Mouse (Mus musculus): ENCODE measurements around the gene B3gat2.

Gene B3gat2

DNA sequence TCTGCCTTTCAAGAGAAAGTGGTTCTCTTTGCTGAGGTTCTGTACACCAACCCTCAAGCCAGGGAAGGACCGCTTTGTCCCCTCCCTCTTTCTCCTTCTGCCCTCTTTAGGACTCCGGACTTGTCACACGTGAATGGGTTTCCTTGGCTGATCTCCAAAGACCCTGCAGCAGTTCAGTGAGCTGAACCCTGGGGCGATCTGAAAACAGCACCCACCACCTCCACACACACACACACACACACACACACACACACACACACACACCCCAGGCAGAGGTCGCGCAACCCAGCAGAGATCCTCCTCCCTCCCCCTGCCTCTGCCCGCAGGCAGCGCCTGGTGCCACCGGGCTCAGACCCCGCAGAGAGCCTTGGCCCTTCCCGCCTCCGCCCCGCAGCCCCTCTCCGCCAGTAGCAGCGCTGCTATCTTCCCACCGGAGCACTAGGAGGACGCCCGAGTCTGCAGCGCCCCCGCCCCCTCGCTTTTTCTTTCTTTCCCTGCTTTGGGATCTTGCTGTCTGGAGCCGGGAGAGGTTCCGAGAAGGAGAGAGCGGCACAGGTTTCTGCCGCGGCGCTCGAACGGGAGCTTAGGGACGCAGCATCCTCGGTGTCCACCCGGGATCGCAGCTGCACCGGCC lies at the start of gene B3gat2:
B3gat2 (plus strand) TSS at position 252 of the 634 bp plus-strand sequence.
- DNase-seq (ENCODE audit: low spot score in 2 of 2): no peak

DNA sequence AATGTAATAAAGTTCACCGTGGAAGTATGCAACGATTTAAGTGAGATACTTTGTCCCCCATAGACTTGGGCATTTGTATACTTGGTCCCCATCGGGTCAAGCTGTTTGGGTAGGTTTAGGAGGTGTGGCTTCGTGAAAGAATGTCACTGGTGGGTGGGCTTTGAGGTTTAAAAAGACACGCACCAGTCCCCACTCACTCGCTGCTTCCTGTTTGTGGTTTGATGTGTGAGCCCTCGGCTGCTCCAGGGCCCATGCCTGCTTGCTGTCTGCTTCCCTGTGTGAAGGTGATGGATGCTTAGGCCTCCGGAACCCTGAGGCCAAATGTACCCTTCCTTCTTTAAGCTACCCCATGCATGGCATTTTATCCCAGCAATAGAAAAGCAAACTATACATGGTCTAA lies 41.2 kb upstream of the B3gat2 start:
- DNase-seq (ENCODE audit: low spot score in 2 of 2): peak; percentile 81 to 84

DNA sequence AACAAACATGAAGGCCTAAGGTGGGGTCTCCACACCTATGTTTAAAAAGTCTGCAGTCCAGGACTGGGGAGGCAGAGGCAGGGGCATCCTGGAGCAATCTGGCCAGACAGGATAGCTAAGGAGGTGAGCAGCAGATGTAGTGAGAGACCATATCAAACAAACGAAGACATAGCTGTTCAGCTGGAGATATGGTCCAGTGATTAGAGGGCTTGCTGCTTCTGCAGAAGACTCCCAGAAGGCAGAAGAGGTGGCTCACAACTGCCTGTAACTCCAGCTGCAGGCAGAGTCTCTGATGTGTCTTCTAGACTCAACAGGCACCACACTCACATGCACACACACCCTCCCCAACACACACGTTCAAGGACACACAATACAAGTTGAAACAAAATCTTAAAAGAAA lies 40.5 kb upstream of the B3gat2 start:
- peak; percentile 77 for DNase-seq (ENCODE audit: low spot score in 2 of 2)

DNA sequence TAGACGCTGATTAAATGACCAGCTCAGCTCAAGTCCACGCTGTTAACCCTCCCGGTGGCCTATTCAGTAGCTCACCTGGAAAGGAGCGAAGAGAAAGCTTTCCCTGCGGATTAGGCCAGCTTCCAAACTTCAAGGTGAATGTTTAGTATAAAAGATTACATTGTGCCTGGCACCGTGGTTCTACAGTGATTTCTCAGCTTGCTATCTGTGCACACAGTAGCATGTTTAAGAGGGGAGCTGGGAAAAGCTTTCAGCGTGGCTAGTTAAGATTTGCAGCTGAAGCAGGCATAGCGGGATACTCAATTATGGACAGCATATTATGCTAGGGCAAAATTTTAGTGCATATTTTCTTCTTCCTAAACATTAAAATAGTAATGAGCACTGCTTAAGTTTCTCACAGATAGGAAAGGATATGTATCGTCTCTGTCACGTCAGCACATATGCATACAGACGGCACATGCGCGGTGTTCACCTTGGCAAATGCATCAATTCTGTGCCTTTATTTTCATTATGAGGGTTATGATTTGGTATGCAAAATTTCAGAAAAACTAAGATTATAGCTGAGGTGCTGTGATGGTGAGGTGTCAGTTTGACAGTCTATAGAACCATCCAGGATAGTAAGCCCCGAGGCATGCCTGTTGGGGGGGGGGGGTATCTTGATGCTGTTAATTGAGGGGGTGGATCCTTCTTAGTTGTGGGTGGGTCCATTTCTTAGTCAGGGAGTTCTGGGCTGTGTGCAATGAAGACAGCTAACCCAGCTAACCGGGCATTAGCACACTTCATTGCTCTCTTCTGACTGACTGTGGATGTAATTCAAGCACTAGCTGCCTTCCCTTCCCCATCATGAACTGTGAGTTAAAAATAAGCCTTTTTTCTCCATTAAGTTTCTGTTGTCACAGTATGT lies 38.8 kb upstream of the B3gat2 start:
- DNase-seq (ENCODE audit: low spot score in 2 of 2): no peak

DNA sequence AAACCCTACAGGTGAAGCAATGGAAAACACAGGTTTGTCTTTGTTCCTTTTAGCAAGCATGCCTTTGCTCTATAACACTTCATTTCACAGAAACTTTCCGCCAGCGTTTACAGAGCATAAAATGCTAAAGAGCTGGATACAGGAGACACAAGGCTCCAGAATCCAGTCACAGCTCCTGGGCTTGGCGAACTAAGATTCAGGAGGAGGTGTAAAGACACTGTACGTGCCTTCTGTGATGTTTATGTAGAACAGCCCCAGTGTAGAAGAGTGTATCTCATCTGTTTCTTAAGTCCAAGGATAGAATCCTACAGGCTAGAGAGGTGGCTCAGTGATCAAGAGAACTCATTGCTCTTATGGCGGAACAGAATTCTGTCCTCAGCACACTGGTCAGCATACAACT lies 30.2 kb upstream of the B3gat2 start:
- DNase-seq (ENCODE audit: low spot score in 2 of 2): no peak

DNA sequence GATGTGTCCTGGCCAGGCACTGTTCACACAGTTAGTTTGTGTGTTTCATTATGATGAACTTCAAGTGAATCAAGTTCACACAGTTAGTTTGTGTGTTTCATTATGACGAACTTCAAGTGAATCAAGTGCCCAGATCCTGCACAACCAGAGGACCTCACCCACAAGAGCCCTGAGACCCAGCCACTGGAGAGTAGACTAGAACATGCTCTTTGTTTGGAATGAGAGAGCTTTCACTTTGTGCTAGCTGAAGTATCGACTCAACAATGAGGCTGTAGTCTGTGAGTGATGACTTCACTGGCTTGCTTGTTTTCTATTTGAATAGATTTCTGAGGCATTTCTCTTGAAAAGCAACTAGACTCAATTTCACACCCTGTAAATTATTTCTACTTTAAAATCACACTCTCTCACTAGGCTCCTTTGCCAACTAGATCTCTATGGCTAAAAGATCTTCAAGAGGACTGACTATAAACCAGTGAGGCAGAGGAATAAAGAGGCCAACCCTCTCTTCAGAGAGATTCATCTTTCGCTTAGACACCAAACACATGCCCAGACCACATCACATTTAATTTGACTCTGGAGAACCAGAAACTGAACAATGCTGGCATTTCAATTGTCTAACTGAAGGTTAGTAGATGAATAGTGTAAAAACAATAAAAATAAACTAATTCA lies 10.6 kb upstream of the B3gat2 start:
- no peak for DNase-seq (ENCODE audit: low spot score in 2 of 2)

DNA sequence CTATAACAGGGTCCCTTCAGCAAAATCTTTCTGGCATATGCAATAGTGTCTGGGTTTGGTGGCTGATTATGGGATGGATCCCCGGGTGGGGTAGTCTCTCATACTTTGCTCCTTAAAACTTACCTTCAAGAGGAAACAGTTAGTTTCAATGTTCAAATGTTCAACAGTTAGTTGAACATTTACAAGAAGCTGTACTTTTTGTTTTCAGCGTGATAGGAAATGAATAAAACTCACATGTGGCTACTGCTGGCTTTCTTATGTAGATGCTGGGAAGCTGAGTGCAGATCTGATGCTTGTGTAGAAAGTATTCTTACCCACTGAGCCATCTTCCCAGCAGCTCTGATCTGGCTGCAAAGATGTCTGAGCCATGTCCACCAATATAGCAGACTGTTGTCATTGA lies 8.5 kb upstream of the B3gat2 start:
- no peak for DNase-seq (ENCODE audit: low spot score in 2 of 2)

DNA sequence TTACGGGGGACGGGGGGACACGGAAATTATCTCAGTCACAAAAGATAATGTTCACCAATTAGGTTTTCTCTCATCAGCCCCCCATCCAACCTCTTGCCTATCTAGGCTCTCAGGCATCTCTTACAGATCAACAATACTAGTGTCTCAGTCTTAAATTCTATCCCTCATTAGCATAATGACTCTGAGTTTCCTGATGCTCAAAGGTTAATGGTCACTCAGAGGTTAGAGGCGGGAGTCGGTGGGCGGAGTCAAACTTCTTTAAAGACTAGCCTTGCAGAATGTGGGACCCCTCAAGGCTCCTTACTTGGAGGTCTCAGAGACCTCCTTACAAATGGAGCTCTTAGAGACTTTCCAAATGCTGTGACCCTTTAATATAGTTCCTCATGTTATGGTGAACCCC lies 8.0 kb upstream of the B3gat2 start:
- no peak for DNase-seq (ENCODE audit: low spot score in 2 of 2)

DNA sequence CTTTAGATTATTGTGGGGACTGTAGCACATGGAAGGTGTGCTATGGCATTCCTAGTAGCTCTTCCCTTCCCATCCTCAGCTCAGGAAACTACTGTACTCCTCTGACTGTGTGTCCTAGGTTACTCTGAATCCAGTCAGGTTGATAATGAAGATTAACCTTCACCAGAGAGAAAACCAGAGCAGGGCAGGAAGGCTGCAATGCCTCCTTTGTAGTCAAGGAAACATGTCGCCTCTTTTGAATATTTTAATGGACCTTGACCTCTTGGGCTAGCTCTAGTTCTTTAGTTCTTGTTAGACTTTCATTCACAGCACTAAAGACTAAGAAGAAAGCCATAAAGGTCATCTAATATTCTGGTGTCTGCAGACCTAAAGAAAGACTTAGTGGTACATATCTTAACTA lies 7.2 kb upstream of the B3gat2 start:
- no peak for DNase-seq (ENCODE audit: low spot score in 2 of 2)

DNA sequence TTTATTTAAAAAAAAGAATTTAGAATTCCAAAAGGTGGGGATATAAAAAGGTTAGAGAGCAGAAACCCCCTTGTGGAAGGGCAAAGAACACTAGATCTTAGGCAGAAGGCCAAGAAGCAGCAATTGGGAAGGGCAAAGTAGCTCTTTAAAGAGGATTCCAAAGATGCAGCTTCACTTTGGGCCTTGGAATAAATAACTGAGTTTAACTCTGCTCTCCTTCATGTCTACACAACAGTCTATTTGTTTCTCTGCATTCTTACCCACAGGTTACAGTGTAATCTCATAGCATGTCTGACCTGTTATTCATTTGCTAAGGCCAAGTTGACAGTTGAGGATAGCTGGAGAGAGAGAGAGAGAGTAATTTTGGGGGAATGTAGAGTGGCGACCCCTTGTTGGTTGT lies 6.6 kb upstream of the B3gat2 start:
- DNase-seq (ENCODE audit: low spot score in 2 of 2): no peak

DNA sequence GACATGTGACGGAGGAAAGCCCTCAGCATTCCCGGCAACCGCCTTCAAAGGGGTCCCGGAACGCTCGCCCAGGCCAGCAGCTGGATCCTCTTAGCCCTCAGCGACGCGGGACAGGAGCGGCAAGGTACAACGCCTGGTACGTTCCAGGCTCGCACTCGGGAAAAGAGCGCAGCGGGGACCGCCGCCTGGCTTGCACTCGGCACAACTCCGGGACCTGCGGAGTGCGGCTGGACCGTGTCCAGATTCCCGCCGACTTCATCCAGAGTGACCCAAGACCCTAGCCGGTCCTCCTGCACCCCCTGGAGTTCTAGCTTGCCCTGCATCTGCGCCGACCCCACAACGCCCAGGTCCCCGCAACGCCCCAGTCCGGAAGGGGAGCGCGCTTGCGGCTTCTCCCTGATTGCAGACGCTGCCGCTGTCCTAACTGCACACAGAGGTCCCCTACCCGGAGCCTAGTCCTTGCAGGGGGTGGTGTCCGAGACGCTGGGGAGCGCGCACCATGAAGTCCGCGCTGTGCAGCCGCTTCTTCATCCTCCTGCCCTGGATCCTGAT lies 659 bp downstream of the B3gat2 start:
- DNase-seq (ENCODE audit: low spot score in 2 of 2): no peak

DNA sequence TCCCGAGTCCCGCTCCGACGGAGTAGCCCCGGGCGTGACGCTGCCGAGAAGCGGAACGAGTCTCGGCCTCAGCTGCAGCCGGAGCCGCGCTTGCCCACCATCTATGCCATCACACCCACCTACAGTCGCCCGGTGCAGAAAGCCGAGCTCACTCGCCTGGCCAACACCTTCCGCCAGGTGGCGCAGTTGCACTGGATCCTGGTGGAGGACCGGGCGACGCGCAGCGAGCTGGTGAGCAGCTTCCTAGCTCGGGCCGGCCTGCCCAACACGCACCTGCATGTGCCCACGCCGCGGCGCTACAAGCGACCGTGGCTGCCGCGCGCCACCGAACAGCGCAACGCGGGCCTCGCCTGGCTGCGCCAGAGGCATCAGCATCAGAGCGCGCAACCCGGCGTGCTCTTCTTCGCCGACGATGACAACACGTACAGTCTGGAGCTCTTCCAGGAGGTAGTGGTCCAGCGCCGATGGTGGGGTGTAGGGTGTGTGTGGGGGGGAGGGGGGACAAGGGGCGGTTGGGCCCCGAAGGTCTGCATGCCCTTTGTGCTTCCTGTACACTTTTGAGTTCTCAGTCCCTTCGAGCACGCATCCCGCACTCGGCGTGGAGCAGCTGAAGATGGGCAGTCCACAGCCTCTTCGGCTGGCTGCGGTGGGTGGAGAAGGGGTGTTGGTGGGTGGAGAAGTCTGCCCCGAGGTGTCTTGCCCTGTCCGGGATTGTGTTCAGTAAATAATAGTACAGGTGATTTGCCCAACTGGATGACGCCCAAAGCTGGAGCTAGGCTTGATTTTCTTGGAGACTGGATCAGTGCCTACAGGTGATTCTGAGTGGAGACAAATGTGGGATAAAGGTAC lies 1.5 kb downstream of the B3gat2 start:
- peak; percentile 83 to 84 for DNase-seq (ENCODE audit: low spot score in 2 of 2)

DNA sequence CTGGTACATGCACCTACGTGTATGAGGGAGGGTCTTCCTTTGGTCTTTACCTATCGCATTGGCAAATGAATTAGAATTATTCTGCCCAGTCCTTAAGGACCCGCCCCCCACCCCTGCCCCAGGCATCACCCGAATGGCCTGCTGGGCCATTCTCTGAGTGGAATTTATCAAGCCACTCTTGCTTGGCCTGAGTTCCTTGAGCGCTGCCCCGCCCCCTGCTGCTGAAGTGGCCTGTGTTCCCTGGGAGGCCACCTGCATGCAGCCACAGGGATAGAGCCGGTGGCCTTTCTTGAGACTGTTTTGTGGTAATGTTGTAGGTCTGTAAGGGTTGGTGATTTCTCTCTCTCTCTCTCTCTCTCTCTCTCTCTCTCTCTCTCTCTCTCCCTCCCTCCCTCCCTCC lies 2.2 kb downstream of the B3gat2 start:
- DNase-seq (ENCODE audit: low spot score in 2 of 2): no peak

DNA sequence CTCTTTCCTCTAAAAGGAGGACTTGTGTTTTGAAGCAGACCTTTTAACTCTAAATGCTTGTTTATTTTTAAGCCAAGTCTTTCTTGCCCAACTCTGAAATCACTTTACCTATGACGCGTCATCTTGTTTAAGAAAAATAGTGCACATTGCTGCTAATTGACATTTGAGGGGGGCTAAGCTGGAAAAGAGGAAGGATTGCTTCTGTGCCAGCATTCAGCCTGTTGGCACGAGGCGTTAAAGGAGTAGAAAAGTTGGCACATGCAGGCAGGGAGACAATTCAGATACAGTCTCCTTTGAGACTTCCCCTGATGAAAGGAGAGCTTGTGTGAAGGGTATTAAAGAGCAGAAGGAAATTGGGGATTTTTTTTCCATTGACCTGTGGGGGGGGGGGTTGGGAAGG lies 3.2 kb downstream of the B3gat2 start:
- no peak for DNase-seq (ENCODE audit: low spot score in 2 of 2)

DNA sequence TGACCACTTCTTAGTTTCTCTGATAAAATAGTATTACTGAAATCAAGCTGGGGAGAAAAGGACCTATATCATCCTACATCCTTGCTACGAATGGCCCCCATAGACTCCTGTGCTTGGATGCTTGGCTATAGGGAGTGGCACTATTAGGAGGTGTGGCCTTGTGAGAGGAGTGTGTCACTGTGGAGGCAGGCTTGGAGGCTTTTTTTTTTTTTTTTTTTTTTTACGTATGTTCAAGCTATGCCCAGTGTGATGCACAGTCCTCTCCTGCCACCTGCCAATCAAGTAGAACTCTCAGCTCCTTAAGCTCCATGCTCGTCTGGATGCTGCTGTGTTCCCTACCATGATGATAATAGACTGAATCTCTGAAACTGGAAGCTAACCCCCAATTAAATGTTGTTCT lies 11.5 kb downstream of the B3gat2 start:
- no peak for DNase-seq (ENCODE audit: low spot score in 2 of 2)

DNA sequence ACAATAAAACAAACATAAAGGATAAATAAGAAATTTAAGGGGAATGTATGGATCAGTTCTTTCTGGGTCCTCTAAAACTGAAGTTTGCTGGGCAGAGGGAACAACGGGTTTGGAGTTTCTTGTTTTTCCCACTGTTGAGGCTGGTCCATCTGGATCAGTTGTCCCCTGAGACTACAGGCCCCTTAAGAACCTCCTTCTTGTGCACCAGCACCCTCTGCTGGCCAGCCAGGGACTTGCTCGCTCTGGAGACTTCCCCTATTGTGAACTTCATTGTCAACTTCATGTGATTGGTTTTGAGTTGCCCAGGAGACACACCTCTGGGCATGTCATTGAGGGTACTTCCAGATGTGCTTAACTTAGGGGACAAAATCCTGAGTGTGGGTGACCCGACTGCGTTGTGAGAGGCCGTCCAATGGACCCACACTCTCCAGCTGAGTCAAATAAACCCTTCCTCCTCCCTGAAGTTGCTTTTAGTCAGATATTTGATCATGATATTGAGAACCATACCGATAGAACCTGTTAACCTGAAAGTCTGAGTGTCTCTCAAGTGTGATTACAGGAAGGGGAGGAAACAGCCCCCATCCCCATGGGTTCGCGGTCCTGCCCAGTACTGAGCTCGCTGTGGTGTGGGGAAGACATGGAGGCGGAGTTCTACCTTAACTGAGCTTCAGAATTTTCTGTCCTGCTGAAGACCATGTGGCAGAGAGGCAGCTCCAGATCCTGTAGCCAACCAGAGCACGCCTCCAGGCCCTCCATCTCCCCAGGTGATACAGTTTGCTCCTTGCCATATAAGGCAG lies 31.4 kb downstream of the B3gat2 start:
- peak; percentile 57 to 67 for DNase-seq (ENCODE audit: low spot score in 2 of 2)

DNA sequence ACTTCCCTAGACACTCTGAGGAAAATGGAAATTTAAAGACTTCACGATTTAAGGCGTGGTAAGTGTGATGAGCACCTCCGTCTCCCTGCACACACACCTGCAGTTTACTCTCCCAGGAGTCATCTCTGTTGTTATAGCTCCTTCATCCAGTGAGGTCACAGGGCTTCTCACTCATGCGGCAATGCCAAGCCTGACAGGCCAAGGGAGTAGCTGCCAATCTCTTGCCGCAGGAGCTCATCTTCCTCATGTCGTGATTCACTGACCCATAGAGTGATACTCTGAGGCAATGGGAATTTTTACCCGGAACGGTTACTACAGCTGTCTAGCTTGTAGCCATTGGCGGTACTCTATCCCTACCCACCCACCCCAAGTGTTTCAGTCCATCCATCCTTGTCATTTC lies 36.8 kb downstream of the B3gat2 start:
- no peak for DNase-seq (ENCODE audit: low spot score in 2 of 2)

DNA sequence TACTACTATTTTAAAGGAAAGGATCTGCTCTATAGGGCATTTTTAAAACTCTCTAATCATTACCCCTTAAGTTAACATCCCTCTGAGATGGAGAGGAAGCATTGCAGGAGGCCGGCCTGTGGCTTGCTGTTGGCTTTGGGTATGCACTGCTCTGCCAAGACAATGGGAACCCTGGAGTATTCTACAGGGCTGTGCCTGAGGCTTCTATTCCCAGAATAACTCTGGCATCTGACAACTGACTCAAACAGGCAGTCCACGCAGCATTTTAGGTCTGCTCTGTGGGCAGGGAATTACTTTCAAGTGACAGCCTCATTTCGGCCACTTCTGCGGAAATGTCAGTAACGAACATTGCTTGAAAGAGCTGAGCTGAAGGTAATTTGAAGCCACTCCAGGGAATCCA lies 60.1 kb downstream of the B3gat2 start:
- no peak for DNase-seq (ENCODE audit: low spot score in 2 of 2)

DNA sequence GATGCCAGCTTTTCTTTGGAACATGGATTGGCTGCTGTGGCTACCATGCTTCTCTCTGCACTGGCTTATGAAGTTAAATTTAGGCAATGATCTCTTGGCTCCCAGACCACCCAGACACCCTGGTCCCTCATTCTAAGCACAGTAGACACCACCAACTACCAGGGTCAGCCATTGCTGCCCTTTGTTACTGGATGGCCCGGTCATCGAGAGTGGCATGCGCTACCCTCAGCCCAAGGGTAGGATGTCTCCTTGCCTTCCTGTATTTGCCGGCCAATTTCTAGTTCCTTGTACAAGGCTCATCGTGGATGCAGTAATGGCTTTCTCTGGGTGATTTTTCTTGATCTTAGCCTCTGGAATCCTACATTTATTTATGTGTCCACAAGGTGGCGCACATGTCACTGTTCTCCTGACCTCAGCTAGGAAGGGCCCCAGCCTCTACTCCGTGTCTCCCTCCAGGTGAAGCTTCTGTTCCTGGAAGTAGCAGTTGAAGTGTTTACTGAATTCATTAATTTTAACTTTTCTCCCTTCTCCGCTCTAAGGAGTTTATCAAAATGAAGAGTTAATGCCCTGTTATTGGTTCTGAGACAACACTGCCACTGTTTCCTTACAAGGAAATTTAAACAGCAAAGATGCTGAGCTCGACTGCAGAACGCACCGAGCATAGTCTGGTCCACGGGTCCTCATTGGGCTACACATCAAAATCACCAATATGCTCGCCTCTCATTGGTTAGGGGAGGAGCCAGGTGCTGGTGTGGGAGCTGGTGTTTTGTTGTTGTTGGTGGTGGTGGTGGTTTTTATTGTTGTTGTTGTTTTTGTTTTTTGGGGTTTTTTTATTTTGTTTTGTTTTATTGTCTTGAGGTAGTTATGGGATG lies 65.6 kb downstream of the B3gat2 start:
- peak; percentile 17 to 26 for DNase-seq (ENCODE audit: low spot score in 2 of 2)

DNA sequence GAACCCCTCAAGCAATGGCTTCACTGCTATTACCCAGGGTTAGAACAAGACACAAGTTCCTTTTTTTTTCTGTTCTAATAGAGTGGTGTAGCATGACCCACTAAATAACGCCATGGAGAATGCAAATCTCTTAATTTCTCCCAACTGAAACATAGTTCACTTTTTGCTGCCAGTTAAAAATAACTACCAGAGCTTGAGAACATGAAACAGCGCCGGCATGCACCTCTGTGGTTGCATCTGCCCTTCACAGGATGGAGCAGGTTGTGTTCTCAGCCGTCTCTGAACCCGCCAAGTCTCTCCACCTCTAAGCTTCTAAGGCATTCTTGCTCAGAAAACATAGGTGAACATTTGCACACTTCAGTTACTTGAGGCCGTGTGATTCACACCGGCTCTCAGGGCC lies 72.7 kb downstream of the B3gat2 start:
- peak; percentile 61 for DNase-seq (ENCODE audit: low spot score in 2 of 2)
